Mouse (Mus musculus) spleen, adult 12 weeks (tissue): ENCODE results near the gene H1fx.
"Not testable (repeated sequence)": the region's sequence is repeated elsewhere in the genome, so short reads cannot be mapped to it uniquely, and the experiment has no call there.

Experiments
- DNase-seq: peaks from one replicate; pipeline ENCODE4 v3.0.0; 2022; ENCODE audit warnings: low spot score

The H1fx gene

GRCm38 (mm10) chr6:87980374-87981029 is 935 bp downstream of the H1fx start:
- no peak for DNase-seq

- DNase-seq = no peak
Measured at GRCm38 (mm10) chr6:87979728-87980127, 1.7 kb downstream of the H1fx start.

GRCm38 (mm10) chr6:87970041-87970440 is 11.4 kb downstream of the H1fx start:
- no peak for DNase-seq

- not testable (repeated sequence) for DNase-seq
Measured at GRCm38 (mm10) chr6:87962457-87962856, 19.0 kb downstream of the H1fx start.

GRCm38 (mm10) chr6:87942179-87942578 is 39.3 kb downstream of the H1fx start:
- no peak for DNase-seq

GRCm38 (mm10) chr6:87938941-87939340 is 42.5 kb downstream of the H1fx start:
- DNase-seq = no peak

- DNase-seq = no peak
Measured at GRCm38 (mm10) chr6:87937178-87937788, 44.2 kb downstream of the H1fx start.

GRCm38 (mm10) chr6:87935037-87935436 is 46.4 kb downstream of the H1fx start:
- DNase-seq = no peak
